Mouse (Mus musculus): ENCODE data around the gene Dnase1l1. TPM values are rescaled to one million over a fixed set of nuclear protein-coding genes. Genes with fewer than 3 reads are reported as not detected.
A peak's percentile ranks its signal among the peaks of the same experiment; 100 is the strongest.

The Dnase1l1 gene
- polyA plus RNA-seq, 1 experiment from 2014 or later, result 3.1 TPM

GRCm38 (mm10) chrX:74246693-74247092, 35.4 kb downstream of the Dnase1l1 start:
- Histone ChIP-seq H3K4me1 (ENCODE audit: control insufficient read depth, insufficient read depth, low read length) (no peaks in the 10 kb centered on the region), H3K36me3 (ENCODE audit: control insufficient read depth, insufficient read depth, low read length) (peaks cover 14% of the 10 kb centered on the region), H3K4me2 (ENCODE audit: low read length) (peak overlapping the region; percentile 49), H3K9me3 (replicated peaks; ENCODE audit: control insufficient read depth, low read length) (no peaks in the 10 kb centered on the region), H3K4me3 (ENCODE audit: low read depth, low read length) (peak overlapping the region; percentile 51), H3K27me3 (replicated peaks; ENCODE audit: control insufficient read depth, insufficient read depth, low read length) (no peaks in the 10 kb centered on the region), H3K27ac (ENCODE audit: low read depth, low read length) (0 out of 2 replicates have a peak overlapping the region, but pooled peaks have one; percentile 35), H3K9ac (ENCODE audit: low read length) (peak overlapping the region; percentile 48; the same call in 1 of the 2 replicates)
- ATAC-seq (no peak), DNase-seq (ENCODE audit: low spot score) (no peak)
- WGBS, result 28% methylated on average over 15 of the region's 15 CpGs

- Histone ChIP-seq H3K27me3 (replicated peaks; ENCODE audit: control insufficient read depth, insufficient read depth, low read length) (no peaks in the 10 kb centered on the region), H3K9me3 (replicated peaks; ENCODE audit: control insufficient read depth, low read length) (no peaks in the 10 kb centered on the region), H3K4me3 (ENCODE audit: low read depth, low read length) (peak overlapping the region; percentile 51), H3K4me2 (ENCODE audit: low read length) (peak overlapping the region; percentile 68), H3K27ac (ENCODE audit: low read depth, low read length) (peak overlapping the region; percentile 87), H3K4me1 (ENCODE audit: control insufficient read depth, insufficient read depth, low read length) (no peaks in the 10 kb centered on the region), H3K9ac (ENCODE audit: low read length) (peak overlapping the region; percentile 76), H3K36me3 (ENCODE audit: control insufficient read depth, insufficient read depth, low read length) (peaks cover 19% of the 10 kb centered on the region)
- ATAC-seq, result peak; percentile 92
- WGBS, result 26% methylated on average over 38 of the region's 38 CpGs
- DNase-seq (ENCODE audit: low spot score), result peak; percentile 97
These were observed 35.9 kb downstream of the Dnase1l1 start for GRCm38 (mm10) chrX:74246213-74246681.

DNA sequence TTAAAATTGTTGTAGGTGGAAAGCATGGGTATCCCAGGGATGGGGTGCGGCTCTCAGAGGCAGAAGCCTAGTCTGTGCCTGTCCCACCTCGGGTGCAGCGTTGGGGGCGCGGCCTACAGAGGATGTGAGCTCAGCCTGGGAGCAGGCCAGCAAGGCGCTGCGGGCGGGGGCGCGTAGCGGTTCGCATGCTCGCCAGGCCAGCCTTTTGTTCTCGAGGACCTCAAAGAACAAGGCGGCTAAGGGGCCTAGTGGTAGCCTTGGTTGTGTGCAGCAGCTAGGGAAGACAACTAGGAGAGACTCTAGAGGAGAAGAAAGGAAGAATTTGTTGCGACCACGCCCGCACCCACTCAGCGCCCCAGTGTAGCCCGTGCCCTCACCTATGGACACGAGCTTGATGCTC, 36.5 kb downstream of the Dnase1l1 start:
- no peaks in the 10 kb centered on the region for H3K9me3 ChIP-seq (replicated peaks; ENCODE audit: control insufficient read depth, low read length)
- H3K4me3 ChIP-seq (ENCODE audit: low read depth, low read length), result peak overlapping the region; percentile 51
- 37% methylated on average over 21 of the region's 21 CpGs for WGBS
- H3K36me3 ChIP-seq (ENCODE audit: control insufficient read depth, insufficient read depth, low read length), result peaks cover 24% of the 10 kb centered on the region
- no peaks in the 10 kb centered on the region for H3K27me3 ChIP-seq (replicated peaks; ENCODE audit: control insufficient read depth, insufficient read depth, low read length)
- peak overlapping the region; percentile 76 for H3K9ac ChIP-seq (ENCODE audit: low read length)
- H3K4me1 ChIP-seq (ENCODE audit: control insufficient read depth, insufficient read depth, low read length), result no peaks in the 10 kb centered on the region
- peak; percentile 54 for ATAC-seq
- H3K27ac ChIP-seq (ENCODE audit: low read depth, low read length), result peak overlapping the region; percentile 87
- H3K4me2 ChIP-seq (ENCODE audit: low read length), result peak overlapping the region; percentile 68
- DNase-seq (ENCODE audit: low spot score), result peak; percentile 82

GRCm38 (mm10) chrX:74245107-74245506, 37.0 kb downstream of the Dnase1l1 start:
- H3K4me2 ChIP-seq (ENCODE audit: low read length), result peak overlapping the region; percentile 68
- ATAC-seq (no peak), DNase-seq (ENCODE audit: low spot score) (no peak)
- peak overlapping the region; percentile 76 for H3K9ac ChIP-seq (ENCODE audit: low read length)
- peak overlapping the region; percentile 87 for H3K27ac ChIP-seq (ENCODE audit: low read depth, low read length)
- H3K27me3 ChIP-seq (replicated peaks; ENCODE audit: control insufficient read depth, insufficient read depth, low read length), result no peaks in the 10 kb centered on the region
- no peaks in the 10 kb centered on the region for H3K4me1 ChIP-seq (ENCODE audit: control insufficient read depth, insufficient read depth, low read length)
- 46% methylated on average over 1 of the region's 1 CpGs for WGBS
- H3K36me3 ChIP-seq (ENCODE audit: control insufficient read depth, insufficient read depth, low read length), result peaks cover 30% of the 10 kb centered on the region
- H3K4me3 ChIP-seq (ENCODE audit: low read depth, low read length), result peak overlapping the region; percentile 51
- no peaks in the 10 kb centered on the region for H3K9me3 ChIP-seq (replicated peaks; ENCODE audit: control insufficient read depth, low read length)

DNA sequence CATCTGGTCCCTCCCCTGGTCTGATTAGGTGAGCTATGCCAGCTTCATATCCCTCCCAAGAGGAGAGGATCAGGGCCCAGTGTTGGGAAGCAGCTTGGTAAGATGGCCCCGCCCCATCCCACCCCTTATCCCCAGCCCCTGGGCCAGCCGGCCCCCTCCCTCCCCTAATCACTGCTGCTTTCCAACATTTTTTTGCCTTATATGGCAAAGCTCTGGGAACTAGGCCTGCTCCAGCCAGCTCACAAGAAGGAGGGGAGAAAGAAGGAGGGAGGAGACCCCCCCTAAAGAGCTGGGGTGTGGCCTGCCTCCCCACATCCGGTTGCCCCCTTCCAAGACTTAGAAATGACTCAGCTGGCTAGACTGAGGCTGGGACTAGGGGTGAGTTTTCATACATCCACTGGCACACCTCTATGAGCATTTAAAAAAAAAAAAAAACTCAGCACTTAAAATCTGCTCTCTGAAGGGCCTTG, 37.5 kb downstream of the Dnase1l1 start:
- Histone ChIP-seq H3K9ac (ENCODE audit: low read length) (peak overlapping the region; percentile 76), H3K9me3 (replicated peaks; ENCODE audit: control insufficient read depth, low read length) (no peaks in the 10 kb centered on the region), H3K4me3 (ENCODE audit: low read depth, low read length) (peak overlapping the region; percentile 51), H3K27me3 (replicated peaks; ENCODE audit: control insufficient read depth, insufficient read depth, low read length) (no peaks in the 10 kb centered on the region), H3K4me1 (ENCODE audit: control insufficient read depth, insufficient read depth, low read length) (no peaks in the 10 kb centered on the region), H3K36me3 (ENCODE audit: control insufficient read depth, insufficient read depth, low read length) (peaks cover 35% of the 10 kb centered on the region), H3K27ac (ENCODE audit: low read depth, low read length) (peak overlapping the region; percentile 87; the same call in 1 of the 2 replicates), H3K4me2 (ENCODE audit: low read length) (peak overlapping the region; percentile 68)
- peak; percentile 40 for ATAC-seq
- 41% methylated on average over 3 of the region's 3 CpGs for WGBS
- peak; percentile 83 for DNase-seq (ENCODE audit: low spot score)

- 57% methylated on average over 3 of the region's 3 CpGs for WGBS
- ATAC-seq (no peak), DNase-seq (ENCODE audit: low spot score) (no peak)
- peak overlapping the region; percentile 68 for H3K4me2 ChIP-seq (ENCODE audit: low read length)
- H3K36me3 ChIP-seq (ENCODE audit: control insufficient read depth, insufficient read depth, low read length), result peaks cover 43% of the 10 kb centered on the region
- no peaks in the 10 kb centered on the region for H3K9me3 ChIP-seq (replicated peaks; ENCODE audit: control insufficient read depth, low read length)
- no peak overlapping the region for H3K27ac ChIP-seq (ENCODE audit: low read depth, low read length)
- peak overlapping the region; percentile 76; the same call in 1 of the 2 replicates for H3K9ac ChIP-seq (ENCODE audit: low read length)
- no peaks in the 10 kb centered on the region for H3K4me1 ChIP-seq (ENCODE audit: control insufficient read depth, insufficient read depth, low read length)
- no peaks in the 10 kb centered on the region for H3K27me3 ChIP-seq (replicated peaks; ENCODE audit: control insufficient read depth, insufficient read depth, low read length)
- H3K4me3 ChIP-seq (ENCODE audit: low read depth, low read length), result peak overlapping the region; percentile 51
These were observed 38.3 kb downstream of the Dnase1l1 start for GRCm38 (mm10) chrX:74243807-74244206.

DNA sequence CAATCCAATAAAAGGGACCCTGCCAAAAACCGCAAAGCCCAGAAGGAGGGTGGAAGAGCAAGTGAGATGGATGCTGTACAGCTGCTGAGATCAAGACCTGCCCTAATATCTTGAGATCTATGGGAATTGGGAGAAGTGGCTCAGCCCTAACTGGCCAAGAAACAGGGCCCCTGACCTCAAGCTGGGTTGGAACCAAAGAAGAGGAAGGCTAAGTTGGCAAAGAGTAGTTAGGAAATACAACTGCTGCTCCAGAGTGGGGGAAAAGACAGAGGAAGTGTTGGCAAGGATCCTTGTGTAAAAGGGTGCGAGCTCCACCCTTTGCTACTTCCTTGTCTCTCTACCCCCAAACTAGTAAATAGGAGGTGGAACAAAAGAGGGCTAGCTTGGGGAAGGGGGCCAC, 38.7 kb downstream of the Dnase1l1 start:
- H3K36me3 ChIP-seq (ENCODE audit: control insufficient read depth, insufficient read depth, low read length), result peaks cover 47% of the 10 kb centered on the region
- WGBS, result 83% methylated on average over 2 of the region's 2 CpGs
- no peak for DNase-seq (ENCODE audit: low spot score)

DNA sequence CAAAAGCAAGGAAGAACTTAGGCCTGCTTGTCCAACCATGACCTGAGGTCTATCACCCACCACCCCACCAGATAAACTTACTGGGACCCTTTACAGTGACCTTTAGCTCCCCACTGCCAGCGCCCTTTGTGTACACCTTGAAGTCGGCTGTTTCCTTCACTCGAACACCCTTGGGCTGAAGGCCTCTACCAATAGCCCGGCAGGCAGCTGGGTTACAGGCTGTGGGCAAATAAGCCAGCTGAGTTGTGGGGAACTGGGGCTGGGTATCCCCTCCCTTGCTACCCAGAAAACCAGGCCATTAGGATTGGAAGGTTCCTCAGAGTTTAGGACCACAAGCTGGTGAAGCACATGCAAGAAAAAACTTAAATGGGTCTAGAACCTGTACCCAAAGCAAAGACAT, 41.8 kb downstream of the Dnase1l1 start:
- no peak overlapping the region for H3K4me3 ChIP-seq (ENCODE audit: low read depth, low read length)
- no peak overlapping the region for H3K9ac ChIP-seq (ENCODE audit: low read length)
- H3K36me3 ChIP-seq (ENCODE audit: control insufficient read depth, insufficient read depth, low read length), result peaks cover 73% of the 10 kb centered on the region
- H3K27ac ChIP-seq (ENCODE audit: low read depth, low read length), result no peak overlapping the region
- WGBS, result 96% methylated on average over 4 of the region's 4 CpGs
- H3K4me1 ChIP-seq (ENCODE audit: control insufficient read depth, insufficient read depth, low read length), result no peaks in the 10 kb centered on the region
- no peak for DNase-seq (ENCODE audit: low spot score)
- H3K9me3 ChIP-seq (replicated peaks; ENCODE audit: control insufficient read depth, low read length), result no peaks in the 10 kb centered on the region
- no peak overlapping the region for H3K4me2 ChIP-seq (ENCODE audit: low read length)
- no peak for ATAC-seq
- H3K27me3 ChIP-seq (replicated peaks; ENCODE audit: control insufficient read depth, insufficient read depth, low read length), result no peaks in the 10 kb centered on the region

More for the DNA sequence above, 38.7 kb downstream of the Dnase1l1 start:
- Histone ChIP-seq H3K4me1 (ENCODE audit: control insufficient read depth, insufficient read depth, low read length) (no peaks in the 10 kb centered on the region), H3K27ac (ENCODE audit: low read depth, low read length) (no peak overlapping the region), H3K9ac (ENCODE audit: low read length) (no peak overlapping the region), H3K4me2 (ENCODE audit: low read length) (peak overlapping the region; percentile 68), H3K9me3 (replicated peaks; ENCODE audit: control insufficient read depth, low read length) (no peaks in the 10 kb centered on the region), H3K27me3 (replicated peaks; ENCODE audit: control insufficient read depth, insufficient read depth, low read length) (no peaks in the 10 kb centered on the region), H3K4me3 (ENCODE audit: low read depth, low read length) (peak overlapping the region; percentile 51)
- no peak for ATAC-seq

DNA sequence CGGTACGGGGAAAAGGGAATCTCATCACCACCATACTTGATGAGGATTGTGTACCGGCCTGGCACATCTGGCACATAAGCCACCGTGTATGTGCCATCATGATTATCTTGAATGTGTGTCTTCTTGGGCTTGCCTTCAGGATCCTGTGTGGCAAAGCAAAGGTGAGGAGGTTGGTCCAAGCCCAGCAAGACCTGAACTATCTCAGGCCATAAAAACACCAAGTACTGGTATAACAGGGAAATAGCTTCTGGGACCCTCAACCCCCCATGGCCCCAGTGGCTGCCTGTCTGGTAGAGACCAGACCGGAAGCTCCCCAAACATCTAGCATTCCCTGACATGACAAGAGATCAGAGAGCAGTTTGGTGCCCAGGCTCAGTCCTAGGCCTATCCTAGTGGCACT, 48.9 kb downstream of the Dnase1l1 start:
- H3K36me3 ChIP-seq (ENCODE audit: control insufficient read depth, insufficient read depth, low read length), result peaks cover 95% of the 10 kb centered on the region

More for the DNA sequence above, 48.9 kb downstream of the Dnase1l1 start:
- WGBS, result 96% methylated on average over 5 of the region's 5 CpGs
- Histone ChIP-seq H3K27ac (ENCODE audit: low read depth, low read length) (no peak overlapping the region), H3K4me1 (ENCODE audit: control insufficient read depth, insufficient read depth, low read length) (no peaks in the 10 kb centered on the region), H3K9me3 (replicated peaks; ENCODE audit: control insufficient read depth, low read length) (no peaks in the 10 kb centered on the region), H3K4me3 (ENCODE audit: low read depth, low read length) (no peak overlapping the region), H3K9ac (ENCODE audit: low read length) (no peak overlapping the region), H3K4me2 (ENCODE audit: low read length) (no peak overlapping the region), H3K27me3 (replicated peaks; ENCODE audit: control insufficient read depth, insufficient read depth, low read length) (no peaks in the 10 kb centered on the region)
- ATAC-seq (no peak), DNase-seq (ENCODE audit: low spot score) (no peak)
